ENCODE assay signal across 22 mouse cellular contexts in genomic region chr13:31349671-31350070, GRCm38 (mm10).
DNase-seq lines count a peak whose midpoint lies in the region; ATAC-seq and TF ChIP-seq lines count a peak whose summit lies in the region.
"Had no signal": no experiment of that assay in that cellular context is flagged by ENCODE, and none has a peak within 500 bp of the region (broad histone marks: within the 10 kb centered on the region; RNA-seq: fewer than 3 reads in every experiment).

No protein-coding gene starts in this region.

- 49% methylated on average over 2 of the region's 2 CpGs for WGBS in embryonic facial prominence, embryonic 11.5 days
- WGBS in embryonic facial prominence, embryonic 10.5 days: 51% methylated on average over 2 of the region's 2 CpGs
- whole genome bisulfite sequencing in intestine, postnatal 0 days: 25% methylated on average over 2 of the region's 2 CpGs
- WGBS in forebrain, embryonic 14.5 days: 67% methylated on average over 2 of the region's 2 CpGs

- no peak overlapping the region for H3K4me3 ChIP-seq in embryonic facial prominence, embryonic 11.5 days (ENCODE audit: low read depth, low read length)
- no peak overlapping the region for H3K4me3 ChIP-seq in embryonic facial prominence, embryonic 10.5 days
- H3K4me3 ChIP-seq in intestine, postnatal 0 days (ENCODE audit: low read depth, low read length): no peak overlapping the region
- H3K4me3 ChIP-seq in forebrain, embryonic 14.5 days (ENCODE audit: low read depth, low read length): no peak overlapping the region
- H3K4me3 ChIP-seq: embryonic facial prominence, embryonic 15.5 days; erythroblast, embryonic 14.5 days; forebrain, embryonic 10.5 days; heart, embryonic 12.5 days; hindbrain, embryonic 15.5 days had no signal

- H3K4me1 ChIP-seq in embryonic facial prominence, embryonic 11.5 days (ENCODE audit: control insufficient read depth, insufficient read depth, low read length): no peaks in the 10 kb centered on the region
- H3K4me1 ChIP-seq in embryonic facial prominence, embryonic 10.5 days: 0 out of 2 replicates have a peak, but pooled peaks cover 15% of the 10 kb centered on the region
- no peaks in the 10 kb centered on the region for H3K4me1 ChIP-seq in intestine, postnatal 0 days (replicated peaks; ENCODE audit: control insufficient read depth, insufficient read depth, low read length)
- H3K4me1 ChIP-seq in forebrain, embryonic 14.5 days (ENCODE audit: control insufficient read depth, insufficient read depth, low read length): no peaks in the 10 kb centered on the region
- H3K4me1 ChIP-seq: forebrain, embryonic 10.5 days; hindbrain, embryonic 15.5 days had no signal

- no peaks in the 10 kb centered on the region for H3K27me3 ChIP-seq in embryonic facial prominence, embryonic 11.5 days (ENCODE audit: control insufficient read depth, insufficient read depth, low read length)
- no peaks in the 10 kb centered on the region for H3K27me3 ChIP-seq in embryonic facial prominence, embryonic 10.5 days (replicated peaks; ENCODE audit: low read depth, poor library complexity, severe bottlenecking)
- H3K27me3 ChIP-seq in intestine, postnatal 0 days (replicated peaks; ENCODE audit: control insufficient read depth, insufficient read depth, low read length): no peaks in the 10 kb centered on the region
- H3K27me3 ChIP-seq in forebrain, embryonic 14.5 days (replicated peaks; ENCODE audit: control insufficient read depth, insufficient read depth, low read length): no peaks in the 10 kb centered on the region
- H3K27me3 ChIP-seq: embryonic facial prominence, embryonic 15.5 days; hindbrain, embryonic 15.5 days had no signal

- no peak overlapping the region for H3K9ac ChIP-seq in embryonic facial prominence, embryonic 11.5 days (replicated peaks; ENCODE audit: low read length)
- no peak overlapping the region for H3K9ac ChIP-seq in intestine, postnatal 0 days (ENCODE audit: low read depth, low read length)
- H3K9ac ChIP-seq in forebrain, embryonic 14.5 days (ENCODE audit: low read length): no peak overlapping the region
- H3K9ac ChIP-seq: embryonic facial prominence, embryonic 15.5 days; forebrain, postnatal 0 days; heart, embryonic 12.5 days; hindbrain, embryonic 15.5 days had no signal

- TF ChIP-seq CTCF in intestine, postnatal 0 days (IDR thresholded peaks at IDR 0.05; ENCODE audit: low read depth): no peak

- no peak overlapping the region for H3K4me2 ChIP-seq in embryonic facial prominence, embryonic 11.5 days (ENCODE audit: low read depth, low read length)
- no peak overlapping the region for H3K4me2 ChIP-seq in intestine, postnatal 0 days (replicated peaks; ENCODE audit: low read depth)
- H3K4me2 ChIP-seq in forebrain, embryonic 14.5 days (ENCODE audit: low read length): no peak overlapping the region
- H3K4me2 ChIP-seq: embryonic facial prominence, embryonic 15.5 days; heart, embryonic 12.5 days; hindbrain, embryonic 15.5 days had no signal

- H3K9me3 ChIP-seq in embryonic facial prominence, embryonic 11.5 days (replicated peaks; ENCODE audit: control insufficient read depth, low read length): no peaks in the 10 kb centered on the region
- peaks cover 6% of the 10 kb centered on the region; the same call in 1 of the 2 replicates for H3K9me3 ChIP-seq in embryonic facial prominence, embryonic 10.5 days
- H3K9me3 ChIP-seq in intestine, postnatal 0 days (ENCODE audit: control insufficient read depth): no peaks in the 10 kb centered on the region
- no peaks in the 10 kb centered on the region for H3K9me3 ChIP-seq in forebrain, embryonic 14.5 days (replicated peaks; ENCODE audit: control insufficient read depth, low read length)
- H3K9me3 ChIP-seq: embryonic facial prominence, embryonic 15.5 days; forebrain, embryonic 10.5 days; G1E; hindbrain, embryonic 15.5 days had no signal

- DNase-seq in embryonic facial prominence, embryonic 11.5 days (ENCODE audit: low spot score): peak; percentile 22
- no peak for DNase-seq in embryonic facial prominence, embryonic 10.5 days (ENCODE audit: low spot score)
- DNase-seq in NIH3T3 (ENCODE audit: low read depth): peak; percentile 14
- no peak for DNase-seq in urinary bladder, adult 18-20 months (ENCODE audit: low spot score in 2 of 2)
- no peak for DNase-seq in layer of hippocampus, adult 9-10 months (ENCODE audit: low spot score)
- DNase-seq in forebrain, embryonic 14.5 days (ENCODE audit: low spot score): no peak
- DNase-seq: adrenal gland, postnatal 10 days; B cell, adult 2 months; cerebellum, adult 11 months; cerebellum, adult 8-10 months; cerebellum, postnatal 14 days; forebrain, postnatal 0 days; gastrocnemius, postnatal 14 days had no signal

- no peak for ATAC-seq in embryonic facial prominence, embryonic 11.5 days (replicated peaks; ENCODE audit: insufficient number of reproducible peaks, low FRiP score, low TSS enrichment, low read depth)
- peak; percentile 60 to 72 for ATAC-seq in hematopoietic stem cell, adult 5-6 weeks (replicated peaks in 1 of 2; ENCODE audit: insufficient read depth in 1 of 2, low FRiP score in 2 of 2, low TSS enrichment in 1 of 2, low read depth in 1 of 2, poor library complexity in 2 of 2, severe bottlenecking in 2 of 2)
- peak; percentile 49 for ATAC-seq in intestine, postnatal 0 days
- ATAC-seq in forebrain, embryonic 14.5 days: no peak
- ATAC-seq: CD4-positive, CD25-positive, alpha-beta regulatory T cell, adult 4 months; forebrain, postnatal 0 days had no signal

- no peaks in the 10 kb centered on the region for H3K36me3 ChIP-seq in embryonic facial prominence, embryonic 11.5 days (replicated peaks; ENCODE audit: control insufficient read depth, insufficient read depth, low read depth, low read length)
- H3K36me3 ChIP-seq in embryonic facial prominence, embryonic 10.5 days (replicated peaks): no peaks in the 10 kb centered on the region
- H3K36me3 ChIP-seq in intestine, postnatal 0 days (ENCODE audit: control insufficient read depth, insufficient read depth): no peaks in the 10 kb centered on the region
- no peaks in the 10 kb centered on the region for H3K36me3 ChIP-seq in forebrain, embryonic 14.5 days (ENCODE audit: control insufficient read depth, insufficient read depth, low read length)
- H3K36me3 ChIP-seq: embryonic facial prominence, embryonic 15.5 days; forebrain, embryonic 10.5 days; G1E; heart, embryonic 12.5 days; hindbrain, embryonic 15.5 days had no signal

- H3K27ac ChIP-seq in embryonic facial prominence, embryonic 11.5 days (replicated peaks; ENCODE audit: low read depth, low read length): no peak overlapping the region
- H3K27ac ChIP-seq in embryonic facial prominence, embryonic 10.5 days (replicated peaks): no peak overlapping the region
- H3K27ac ChIP-seq in intestine, postnatal 0 days (ENCODE audit: low read depth, low read length): peak overlapping the region; percentile 58
- no peak overlapping the region for H3K27ac ChIP-seq in forebrain, embryonic 14.5 days (ENCODE audit: low read depth, low read length)
- H3K27ac ChIP-seq: embryonic facial prominence, embryonic 15.5 days; forebrain, embryonic 10.5 days; hindbrain, embryonic 15.5 days had no signal

Comparison
In these comparisons a context has a peak if more than half of its experiments do, and no peak if none do; other contexts are left out.
1. DNase-seq: peak in embryonic facial prominence, embryonic 11.5 days (single experiment) and NIH3T3 (single experiment); none in embryonic facial prominence, embryonic 10.5 days (single experiment), urinary bladder, adult 18-20 months (0 of 2), layer of hippocampus, adult 9-10 months (single experiment) and forebrain, embryonic 14.5 days (single experiment).
2. ATAC-seq: peak in hematopoietic stem cell, adult 5-6 weeks (2 of 2) and intestine, postnatal 0 days (single experiment); none in embryonic facial prominence, embryonic 11.5 days (single experiment) and forebrain, embryonic 14.5 days (single experiment).